ENCODE assay signal across 13 mouse cellular contexts in genomic region chr16:30047421-30047831, GRCm38 (mm10). TPM values are rescaled to one million over a fixed set of nuclear protein-coding genes. Genes with fewer than 3 reads are reported as not detected.
DNase-seq lines count a peak whose midpoint lies in the region; ATAC-seq and TF ChIP-seq lines count a peak whose summit lies in the region.
"Had no signal": no experiment of that assay in that cellular context is flagged by ENCODE, and none has a peak within 500 bp of the region (broad histone marks: within the 10 kb centered on the region; RNA-seq: fewer than 3 reads in every experiment).

No protein-coding gene starts in this region.

- H3K36me3 ChIP-seq in liver, postnatal 0 days (replicated peaks; ENCODE audit: insufficient read depth, low read length) = no peaks in the 10 kb centered on the region
- no peaks in the 10 kb centered on the region for H3K36me3 ChIP-seq in liver, embryonic 12.5 days
- no peaks in the 10 kb centered on the region for H3K36me3 ChIP-seq in heart, embryonic 15.5 days
- H3K36me3 ChIP-seq in lung, embryonic 16.5 days (ENCODE audit: control insufficient read depth, insufficient read depth, low read length) = no peaks in the 10 kb centered on the region
- H3K36me3 ChIP-seq in midbrain, postnatal 0 days (ENCODE audit: insufficient read depth, low read length) = no peaks in the 10 kb centered on the region

- H3K9ac ChIP-seq in liver, postnatal 0 days (replicated peaks) = 0 out of 2 replicates have a peak overlapping the region, but pooled peaks have one; percentile 23
- H3K9ac ChIP-seq in liver, embryonic 12.5 days = no peak overlapping the region
- H3K9ac ChIP-seq in heart, embryonic 15.5 days = no peak overlapping the region
- H3K9ac ChIP-seq in lung, embryonic 16.5 days (ENCODE audit: low read length) = no peak overlapping the region
- no peak overlapping the region for H3K9ac ChIP-seq in midbrain, postnatal 0 days (replicated peaks; ENCODE audit: low read length, poor library complexity, severe bottlenecking)

- no peak overlapping the region for H3K4me3 ChIP-seq in liver, postnatal 0 days (ENCODE audit: low read depth, low read length)
- H3K4me3 ChIP-seq in liver, embryonic 12.5 days = no peak overlapping the region
- no peak overlapping the region for H3K4me3 ChIP-seq in heart, embryonic 15.5 days
- no peak overlapping the region for H3K4me3 ChIP-seq in lung, embryonic 16.5 days (ENCODE audit: low read length)
- no peak overlapping the region for H3K4me3 ChIP-seq in midbrain, postnatal 0 days (ENCODE audit: low read depth, low read length)
- H3K4me3 ChIP-seq: left cerebral cortex, adult 2 months; myocyte had no signal

- no peaks in the 10 kb centered on the region for H3K9me3 ChIP-seq in liver, postnatal 0 days (ENCODE audit: low read length)
- H3K9me3 ChIP-seq in liver, embryonic 12.5 days (replicated peaks) = no peaks in the 10 kb centered on the region
- H3K9me3 ChIP-seq in heart, embryonic 15.5 days (replicated peaks) = no peaks in the 10 kb centered on the region
- no peaks in the 10 kb centered on the region for H3K9me3 ChIP-seq in lung, embryonic 16.5 days (ENCODE audit: control insufficient read depth, low read length)
- no peaks in the 10 kb centered on the region for H3K9me3 ChIP-seq in midbrain, postnatal 0 days (ENCODE audit: low read length)

- H3K27me3 ChIP-seq in liver, postnatal 0 days (ENCODE audit: insufficient read depth, low read length) = no peaks in the 10 kb centered on the region
- peaks cover 47% of the 10 kb centered on the region; the same call in 1 of the 2 replicates for H3K27me3 ChIP-seq in liver, embryonic 12.5 days (replicated peaks)
- 0 out of 2 replicates have a peak, but pooled peaks cover 6% of the 10 kb centered on the region for H3K27me3 ChIP-seq in heart, embryonic 15.5 days
- H3K27me3 ChIP-seq in lung, embryonic 16.5 days (ENCODE audit: control insufficient read depth, insufficient read depth, low read depth, low read length) = no peaks in the 10 kb centered on the region
- H3K27me3 ChIP-seq in midbrain, postnatal 0 days (ENCODE audit: insufficient read depth, low read length) = peaks cover 3% of the 10 kb centered on the region; the same call in 1 of the 2 replicates

- peak; percentile 28; the same call in 1 of the 2 replicates for ATAC-seq in liver, postnatal 0 days
- ATAC-seq in liver, embryonic 12.5 days = no peak
- ATAC-seq in heart, embryonic 15.5 days (replicated peaks; ENCODE audit: insufficient number of reproducible peaks, insufficient read depth, low FRiP score, low read depth) = peak; percentile 57; the same call in 1 of the 2 replicates
- peak; percentile 86 for ATAC-seq in lung, embryonic 16.5 days (ENCODE audit: low read depth)
- ATAC-seq in midbrain, postnatal 0 days (ENCODE audit: low FRiP score) = no peak
- ATAC-seq: hindbrain, embryonic 16.5 days had no signal

- DNase-seq in liver, postnatal 0 days = no peak
- DNase-seq in yolk sac, embryonic 10.5 days (ENCODE audit: low spot score) = peak; percentile 41
- no peak for DNase-seq in left cerebral cortex, postnatal 36 days (ENCODE audit: low spot score in 2 of 2)
- DNase-seq in midbrain, postnatal 0 days (ENCODE audit: low spot score) = no peak
- DNase-seq: cerebellum, adult 11-12 months; liver; right cerebral cortex, postnatal 14 days had no signal

- no peak overlapping the region for H3K27ac ChIP-seq in liver, postnatal 0 days (ENCODE audit: low read depth)
- no peak overlapping the region for H3K27ac ChIP-seq in liver, embryonic 12.5 days
- H3K27ac ChIP-seq in heart, embryonic 15.5 days = no peak overlapping the region
- peak overlapping the region; percentile 81 for H3K27ac ChIP-seq in lung, embryonic 16.5 days (ENCODE audit: low read length)
- no peak overlapping the region for H3K27ac ChIP-seq in midbrain, postnatal 0 days (ENCODE audit: low read depth, low read length)
- H3K27ac ChIP-seq: left cerebral cortex, adult 2 months had no signal

- H3K4me1 ChIP-seq in liver, postnatal 0 days (ENCODE audit: insufficient read depth) = peaks cover 25% of the 10 kb centered on the region
- peaks cover 15% of the 10 kb centered on the region for H3K4me1 ChIP-seq in liver, embryonic 12.5 days
- peaks cover 16% of the 10 kb centered on the region for H3K4me1 ChIP-seq in heart, embryonic 15.5 days (replicated peaks)
- no peaks in the 10 kb centered on the region; the same call in 1 of the 2 replicates for H3K4me1 ChIP-seq in lung, embryonic 16.5 days (replicated peaks; ENCODE audit: control insufficient read depth, insufficient read depth, low read length)
- no peaks in the 10 kb centered on the region for H3K4me1 ChIP-seq in midbrain, postnatal 0 days (ENCODE audit: insufficient read depth, low read length)

- intact Hi-C loops in left cerebral cortex, postnatal 36 days (cut with DNase I) = no loop called here

- no peak for TF ChIP-seq EP300 in liver, postnatal 0 days (IDR thresholded peaks at IDR 0.05; ENCODE audit: low read depth)

- no peak overlapping the region for H3K4me2 ChIP-seq in liver, postnatal 0 days (ENCODE audit: low read depth, low read length)
- H3K4me2 ChIP-seq in liver, embryonic 12.5 days = no peak overlapping the region
- H3K4me2 ChIP-seq in heart, embryonic 15.5 days = no peak overlapping the region
- H3K4me2 ChIP-seq in lung, embryonic 16.5 days (ENCODE audit: low read depth, low read length) = no peak overlapping the region
- H3K4me2 ChIP-seq in midbrain, postnatal 0 days (ENCODE audit: low read depth, low read length, poor library complexity, severe bottlenecking) = no peak overlapping the region

- TF ChIP-seq CTCF in liver, postnatal 0 days (IDR thresholded peaks at IDR 0.05; ENCODE audit: low read depth) = no peak
- no peak for TF ChIP-seq CTCF in midbrain, postnatal 0 days (IDR thresholded peaks at IDR 0.05)

- 38% methylated on average over 11 of the region's 11 CpGs for WGBS in liver, postnatal 0 days (ENCODE audit: insufficient replicate concordance)
- WGBS in liver, embryonic 12.5 days (ENCODE audit: insufficient replicate concordance) = 41% methylated on average over 11 of the region's 11 CpGs
- WGBS in heart, embryonic 15.5 days = 39% methylated on average over 11 of the region's 11 CpGs
- WGBS in lung, embryonic 16.5 days = 31% methylated on average over 11 of the region's 11 CpGs
- WGBS in midbrain, postnatal 0 days = 59% methylated on average over 11 of the region's 11 CpGs

RNA-seq across cellular contexts. Expression of gene Hes1, which starts 16.8 kb away (rescaled TPM):
- 14.3 and 20.1 TPM in 2 replicates for polyA plus RNA-seq in liver, postnatal 0 days (2015; fragmentation: Nextera tagmentation; extraction: Ambion mirVana)
- polyA plus RNA-seq in liver, embryonic 12.5 days (2016; fragmentation: Nextera tagmentation; extraction: Ambion mirVana) = 12.5 and 12.7 TPM in 2 replicates
- 23.2 and 29.0 TPM in 2 replicates for polyA plus RNA-seq in heart, embryonic 15.5 days (2015; fragmentation: Nextera tagmentation; extraction: Ambion mirVana)
- 37.1 and 40.7 TPM in 2 replicates for polyA plus RNA-seq in lung, embryonic 16.5 days (2015; fragmentation: Nextera tagmentation; extraction: Ambion mirVana)
- 10 to 100 TPM; 18.1 to 18.3 TPM for total RNA-seq in left cerebral cortex, postnatal 36 days (2021)
- 10.2 and 10.3 TPM in 2 replicates for total RNA-seq in midbrain, postnatal 0 days (2014; rRNA removed)
- polyA plus RNA-seq in midbrain, postnatal 0 days (2015; fragmentation: Nextera tagmentation; extraction: Ambion mirVana) = 9.2 and 13.0 TPM in 2 replicates

Comparison
In these comparisons a context has a peak if more than half of its experiments do, and no peak if none do; other contexts are left out.
1. ATAC-seq: peak in liver, postnatal 0 days (single experiment), heart, embryonic 15.5 days (single experiment) and lung, embryonic 16.5 days (single experiment); none in liver, embryonic 12.5 days (single experiment) and midbrain, postnatal 0 days (single experiment).